Comparison of ENCODE assay signal across 14 mouse cellular contexts in genomic region chr11:94172186-94172585, GRCm38 (mm10). TPM values are rescaled to one million over a fixed set of nuclear protein-coding genes. Genes with fewer than 3 reads are reported as not detected.
DNase-seq lines count a peak whose midpoint lies in the region; ATAC-seq lines count a peak whose summit lies in the region.
"Had no signal": no experiment of that assay in that cellular context is flagged by ENCODE, and none has a peak within 500 bp of the region (broad histone marks: within the 10 kb centered on the region; RNA-seq: fewer than 3 reads in every experiment).

No protein-coding gene starts in this region.

- peak; percentile 31; the same call in 1 of the 2 replicates for ATAC-seq in heart, embryonic 11.5 days (replicated peaks; ENCODE audit: insufficient number of reproducible peaks, low FRiP score, low TSS enrichment)
- peak; percentile 8; the same call in 1 of the 2 replicates for ATAC-seq in erythroblast, adult 5-6 weeks (replicated peaks; ENCODE audit: low FRiP score, poor library complexity, severe bottlenecking)
- ATAC-seq in megakaryocyte-erythroid progenitor cell, adult 5-6 weeks (replicated peaks; ENCODE audit: low FRiP score, low TSS enrichment, poor library complexity, severe bottlenecking) = peak; percentile 50
- ATAC-seq in megakaryocyte progenitor cell, adult 5-6 weeks (replicated peaks; ENCODE audit: poor library complexity) = no peak; the same call in 1 of the 2 replicates
- no peak; the same call in 1 of the 2 replicates for ATAC-seq in liver, embryonic 12.5 days
- ATAC-seq: forebrain, embryonic 15.5 days; hindbrain, postnatal 0 days; midbrain, embryonic 16.5 days had no signal

- H3K9ac ChIP-seq in heart, embryonic 11.5 days (ENCODE audit: low read depth, low read length) = no peak overlapping the region
- H3K9ac ChIP-seq in liver, embryonic 12.5 days = no peak overlapping the region
- H3K9ac ChIP-seq: forebrain, embryonic 15.5 days had no signal

- no peaks in the 10 kb centered on the region for H3K9me3 ChIP-seq in heart, embryonic 11.5 days (replicated peaks; ENCODE audit: control insufficient read depth, low read length)
- no peaks in the 10 kb centered on the region for H3K9me3 ChIP-seq in liver, embryonic 12.5 days (replicated peaks)
- H3K9me3 ChIP-seq: forebrain, embryonic 15.5 days had no signal

- peaks cover 7% of the 10 kb centered on the region for H3K4me1 ChIP-seq in heart, embryonic 11.5 days (ENCODE audit: control insufficient read depth, insufficient read depth, low read length)
- H3K4me1 ChIP-seq in liver, embryonic 12.5 days = peaks cover 36% of the 10 kb centered on the region

- H3K36me3 ChIP-seq in heart, embryonic 11.5 days (ENCODE audit: control insufficient read depth, insufficient read depth, low read length) = no peaks in the 10 kb centered on the region
- H3K36me3 ChIP-seq in liver, embryonic 12.5 days = no peaks in the 10 kb centered on the region
- H3K36me3 ChIP-seq: forebrain, embryonic 15.5 days had no signal

- H3K4me2 ChIP-seq in heart, embryonic 11.5 days = no peak overlapping the region
- H3K4me2 ChIP-seq in liver, embryonic 12.5 days = no peak overlapping the region
- H3K4me2 ChIP-seq: forebrain, embryonic 15.5 days had no signal

- no peak for DNase-seq in heart, adult 9 months (ENCODE audit: low spot score in 2 of 2)
- peak; percentile 35 for DNase-seq in kidney, postnatal 10 days
- DNase-seq in layer of hippocampus, adult 11-12 months (ENCODE audit: low spot score) = no peak
- DNase-seq: cerebellum, adult 8-10 months; right cerebral cortex, adult 18-20 months had no signal

- WGBS in heart, embryonic 11.5 days (ENCODE audit: insufficient replicate concordance) = 77% methylated on average over 9 of the region's 9 CpGs
- 62% methylated on average over 9 of the region's 9 CpGs for WGBS in liver, embryonic 12.5 days (ENCODE audit: insufficient replicate concordance)

- no peak overlapping the region for H3K4me3 ChIP-seq in heart, embryonic 11.5 days (ENCODE audit: low read depth, low read length)
- H3K4me3 ChIP-seq in liver, embryonic 12.5 days = no peak overlapping the region
- H3K4me3 ChIP-seq: forebrain, embryonic 15.5 days; left cerebral cortex, adult 2 months had no signal

- H3K27me3 ChIP-seq in heart, embryonic 11.5 days (ENCODE audit: control insufficient read depth, insufficient read depth, low read length) = no peaks in the 10 kb centered on the region
- H3K27me3 ChIP-seq in liver, embryonic 12.5 days (replicated peaks) = peaks cover 16% of the 10 kb centered on the region
- H3K27me3 ChIP-seq: forebrain, embryonic 15.5 days had no signal

- no peak overlapping the region for H3K27ac ChIP-seq in heart, embryonic 11.5 days (ENCODE audit: low read depth, low read length)
- no peak overlapping the region for H3K27ac ChIP-seq in liver, embryonic 12.5 days
- H3K27ac ChIP-seq: forebrain, embryonic 15.5 days; hindbrain, postnatal 0 days; left cerebral cortex, adult 2 months had no signal

RNA-seq across cellular contexts. Expression of gene Tob1, which starts 39.1 kb away (rescaled TPM):
- 27.3 and 29.7 TPM in 2 replicates for polyA plus RNA-seq in heart, embryonic 11.5 days (2014; fragmentation: Nextera tagmentation; extraction: Ambion mirVana)
- total RNA-seq in erythroblast, adult 5-6 weeks (2015; ENCODE audit: low replicate concordance) = 3.5 and 6.1 TPM in 2 replicates
- 5.3 and 7.5 TPM in 2 replicates for total RNA-seq in erythroblast, adult 5-6 weeks (2017; ENCODE audit: low replicate concordance)
- total RNA-seq in megakaryocyte-erythroid progenitor cell, adult 5-6 weeks (2014; fragmentation: Nextera tagmentation) = 5.1 and 8.7 TPM in 2 replicates
- 4.4 and 7.8 TPM in 2 replicates for total RNA-seq in megakaryocyte-erythroid progenitor cell, adult 5-6 weeks (2017)
- 8.3 and 9.4 TPM in 2 replicates for total RNA-seq in megakaryocyte progenitor cell, adult 5-6 weeks (2015)
- total RNA-seq in megakaryocyte progenitor cell, adult 5-6 weeks (2017) = 3.5 and 5.2 TPM in 2 replicates
- 13.6 and 13.8 TPM in 2 replicates for polyA plus RNA-seq in liver, embryonic 12.5 days (2016; fragmentation: Nextera tagmentation; extraction: Ambion mirVana)

Comparison
In these comparisons a context has a peak if more than half of its experiments do, and no peak if none do; other contexts are left out.
1. ATAC-seq: peak in heart, embryonic 11.5 days (single experiment), erythroblast, adult 5-6 weeks (single experiment) and megakaryocyte-erythroid progenitor cell, adult 5-6 weeks (single experiment); none in megakaryocyte progenitor cell, adult 5-6 weeks (single experiment) and liver, embryonic 12.5 days (single experiment).